Mouse (Mus musculus): ENCODE measurements at regions not wholly inside any gene's neighbourhood (a gene's known extent, or its start where the extent isn't known, plus 50 kb on each side); places are given as distances from the start of the nearest gene placed in this dataset.

GRCm38 (mm10) chr13:71874986-71875385 lies 88.5 kb downstream of the Irx1 start:
- Histone ChIP-seq H3K4me3 (replicated peaks) (no peak overlapping the region), H3K27me3 (no peaks in the 10 kb centered on the region), H3K36me3 (no peaks in the 10 kb centered on the region), H3K27ac (no peak overlapping the region), H3K4me1 (no peaks in the 10 kb centered on the region), H3K9ac (no peak overlapping the region), H3K4me2 (no peak overlapping the region), H3K9me3 (replicated peaks) (no peaks in the 10 kb centered on the region)
- WGBS = 69% methylated on average over 5 of the region's 5 CpGs
- ATAC-seq (replicated peaks; ENCODE audit: low FRiP score) = no peak

DNA sequence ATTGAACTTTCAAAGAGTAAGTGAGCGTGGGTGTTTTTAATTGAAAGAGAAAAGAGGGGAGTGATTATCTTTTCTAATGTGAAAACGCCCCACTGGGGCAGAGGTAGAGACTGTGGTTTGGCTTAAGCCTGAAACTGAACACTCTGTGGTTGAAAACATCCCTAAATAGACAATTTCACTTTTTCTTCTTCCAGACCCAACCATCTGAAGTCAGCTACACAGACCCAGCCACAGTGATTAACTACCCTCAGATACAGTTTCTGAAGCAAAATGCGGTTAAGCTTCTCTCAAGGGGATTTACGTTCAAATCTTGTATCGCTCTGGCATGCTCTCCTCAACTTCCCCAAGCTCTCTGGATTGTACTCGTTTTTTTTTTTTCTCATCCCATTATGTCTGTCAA lies 94.8 kb downstream of the Irx1 start:
- no peak overlapping the region for H3K4me2 ChIP-seq
- H3K27ac ChIP-seq = no peak overlapping the region
- no peaks in the 10 kb centered on the region for H3K27me3 ChIP-seq
- H3K4me3 ChIP-seq (replicated peaks) = no peak overlapping the region
- H3K9me3 ChIP-seq (replicated peaks) = no peaks in the 10 kb centered on the region
- H3K9ac ChIP-seq = no peak overlapping the region
- no peak for ATAC-seq (replicated peaks; ENCODE audit: low FRiP score)
- H3K4me1 ChIP-seq = no peaks in the 10 kb centered on the region
- H3K36me3 ChIP-seq = no peaks in the 10 kb centered on the region
- WGBS = 74% methylated on average over 6 of the region's 6 CpGs

GRCm38 (mm10) chr13:71853426-71854025 lies 110.0 kb downstream of the Irx1 start:
- Histone ChIP-seq H3K27ac (no peak overlapping the region), H3K4me1 (no peaks in the 10 kb centered on the region), H3K4me2 (no peak overlapping the region), H3K4me3 (replicated peaks) (no peak overlapping the region), H3K27me3 (no peaks in the 10 kb centered on the region), H3K9me3 (replicated peaks) (no peaks in the 10 kb centered on the region), H3K9ac (no peak overlapping the region), H3K36me3 (no peaks in the 10 kb centered on the region)
- ATAC-seq (replicated peaks; ENCODE audit: low FRiP score) = no peak
- 80% methylated on average over 7 of the region's 7 CpGs for WGBS

GRCm38 (mm10) chr13:71804032-71804958 lies 159.2 kb downstream of the Irx1 start:
- 79% methylated on average over 16 of the region's 16 CpGs for WGBS
- Histone ChIP-seq H3K4me2 (no peak overlapping the region), H3K9ac (no peak overlapping the region), H3K4me1 (no peaks in the 10 kb centered on the region), H3K27me3 (no peaks in the 10 kb centered on the region), H3K36me3 (no peaks in the 10 kb centered on the region), H3K9me3 (replicated peaks) (no peaks in the 10 kb centered on the region), H3K4me3 (replicated peaks) (no peak overlapping the region), H3K27ac (no peak overlapping the region)
- no peak for ATAC-seq (replicated peaks; ENCODE audit: low FRiP score)

DNA sequence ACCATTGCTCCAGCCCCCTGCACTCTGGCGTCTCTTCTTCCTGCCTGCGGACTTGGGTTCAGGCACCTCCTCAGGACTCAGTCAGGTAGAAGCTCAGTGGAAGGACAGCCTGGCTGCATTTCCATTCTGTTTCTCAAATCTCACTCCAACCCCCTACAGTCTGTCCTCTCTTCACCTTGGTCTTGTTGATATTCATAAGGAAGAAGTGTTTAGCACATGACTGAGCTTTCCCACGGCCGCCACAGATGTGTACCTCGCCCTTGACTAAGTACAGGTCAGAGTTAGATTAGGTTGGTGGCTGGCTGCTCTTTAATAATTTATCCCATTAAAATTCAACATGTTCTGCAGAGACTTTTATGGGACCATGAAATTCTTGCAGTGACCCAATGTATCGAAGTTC lies 165.2 kb downstream of the Irx1 start:
- Histone ChIP-seq H3K4me1 (no peaks in the 10 kb centered on the region), H3K9ac (no peak overlapping the region), H3K36me3 (no peaks in the 10 kb centered on the region), H3K9me3 (replicated peaks) (no peaks in the 10 kb centered on the region), H3K4me3 (replicated peaks) (no peak overlapping the region), H3K27me3 (no peaks in the 10 kb centered on the region), H3K4me2 (no peak overlapping the region), H3K27ac (0 out of 2 replicates have a peak overlapping the region, but pooled peaks have one; percentile 20)
- 72% methylated on average over 6 of the region's 6 CpGs for WGBS
- peak; percentile 67 for ATAC-seq (replicated peaks; ENCODE audit: low FRiP score)

- no peaks in the 10 kb centered on the region for H3K4me1 ChIP-seq
- no peak overlapping the region for H3K27ac ChIP-seq
- H3K36me3 ChIP-seq = no peaks in the 10 kb centered on the region
- no peak overlapping the region for H3K4me2 ChIP-seq
- H3K9ac ChIP-seq = no peak overlapping the region
- no peak for ATAC-seq (replicated peaks; ENCODE audit: low FRiP score)
- H3K27me3 ChIP-seq = no peaks in the 10 kb centered on the region
- H3K9me3 ChIP-seq (replicated peaks) = no peaks in the 10 kb centered on the region
- 50% methylated on average over 10 of the region's 10 CpGs for WGBS
- H3K4me3 ChIP-seq (replicated peaks) = no peak overlapping the region
These were observed 178.8 kb downstream of the Irx1 start for GRCm38 (mm10) chr13:71784740-71785139.

DNA sequence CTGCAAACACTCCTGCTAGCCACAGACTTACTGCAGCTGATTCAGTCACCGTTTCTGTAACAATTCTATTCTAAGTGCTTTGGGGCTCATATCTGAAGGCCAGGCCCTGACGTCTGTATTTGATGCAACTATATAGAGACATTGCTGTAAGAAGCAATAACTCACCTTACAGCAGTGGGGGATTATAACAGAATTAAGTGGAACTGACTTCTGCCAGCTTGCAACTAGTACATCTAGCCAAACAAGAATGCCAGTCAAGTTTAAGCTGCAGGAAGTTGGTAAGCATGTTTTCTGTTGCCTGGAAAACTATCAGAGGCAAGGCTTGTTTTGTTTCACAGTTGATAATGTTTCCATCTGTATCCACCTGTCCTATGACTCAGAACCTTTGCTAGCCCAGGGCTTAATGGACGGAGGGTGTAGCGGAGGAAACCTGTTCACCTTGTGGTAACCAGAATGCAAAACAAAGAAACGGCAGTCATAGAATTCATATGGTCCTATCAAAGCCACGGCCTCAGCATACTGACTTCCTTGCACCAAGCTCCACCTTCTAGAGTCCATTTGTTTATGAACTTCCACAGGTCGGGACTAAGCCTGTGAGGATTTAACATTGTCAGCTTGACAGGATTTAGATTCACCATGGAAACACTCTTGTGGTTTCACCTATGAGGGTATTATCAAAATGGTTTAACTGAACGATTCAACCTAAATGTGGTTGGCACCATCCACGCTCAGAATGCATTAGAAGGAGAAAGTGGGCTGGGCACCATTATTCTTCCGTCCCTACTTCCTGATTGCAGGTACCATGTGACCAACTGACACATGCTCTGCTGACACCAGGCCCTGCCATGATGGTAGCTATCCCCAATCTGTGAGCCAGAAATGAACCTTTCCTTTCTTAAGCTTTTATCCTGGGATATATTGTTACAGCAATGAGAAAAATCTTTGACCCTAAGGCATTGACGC lies 216.2 kb downstream of the Irx1 start:
- Histone ChIP-seq H3K9ac (no peak overlapping the region), H3K27ac (no peak overlapping the region), H3K4me1 (no peaks in the 10 kb centered on the region), H3K9me3 (replicated peaks) (no peaks in the 10 kb centered on the region), H3K36me3 (no peaks in the 10 kb centered on the region), H3K27me3 (no peaks in the 10 kb centered on the region), H3K4me3 (replicated peaks) (no peak overlapping the region), H3K4me2 (no peak overlapping the region)
- ATAC-seq (replicated peaks; ENCODE audit: low FRiP score) = no peak
- WGBS = 78% methylated on average over 11 of the region's 11 CpGs

DNA sequence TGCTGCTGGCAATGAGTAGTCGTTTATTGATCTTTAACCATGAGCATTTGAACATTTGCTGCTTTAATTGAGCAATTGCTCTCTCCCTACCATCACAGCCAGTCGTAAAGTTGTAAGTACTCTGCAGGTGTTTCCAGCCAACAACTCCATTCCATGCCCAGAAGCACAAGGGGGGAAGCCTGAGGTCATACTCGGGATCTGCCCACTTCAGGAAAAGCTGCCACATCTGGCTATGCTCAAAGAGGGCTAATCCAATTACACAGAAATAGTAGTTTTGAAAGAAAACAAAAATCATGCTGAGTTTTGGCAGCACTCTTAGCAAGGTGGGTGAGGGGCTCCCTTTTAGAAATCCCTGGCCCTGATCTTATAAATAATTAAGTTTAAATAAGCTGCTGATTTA lies 217.0 kb downstream of the Irx1 start:
- WGBS = 26% methylated on average over 3 of the region's 3 CpGs
- Histone ChIP-seq H3K9ac (no peak overlapping the region), H3K4me2 (no peak overlapping the region), H3K27me3 (no peaks in the 10 kb centered on the region), H3K36me3 (no peaks in the 10 kb centered on the region), H3K27ac (no peak overlapping the region), H3K4me1 (no peaks in the 10 kb centered on the region), H3K9me3 (replicated peaks) (no peaks in the 10 kb centered on the region), H3K4me3 (replicated peaks) (no peak overlapping the region)
- ATAC-seq (replicated peaks; ENCODE audit: low FRiP score) = no peak

GRCm38 (mm10) chr13:71736821-71737345 lies 226.6 kb downstream of the Irx1 start:
- Histone ChIP-seq H3K4me3 (replicated peaks) (no peak overlapping the region), H3K9me3 (replicated peaks) (no peaks in the 10 kb centered on the region), H3K9ac (no peak overlapping the region), H3K27ac (no peak overlapping the region), H3K36me3 (no peaks in the 10 kb centered on the region), H3K4me2 (no peak overlapping the region), H3K27me3 (0 out of 2 replicates have a peak, but pooled peaks cover 6% of the 10 kb centered on the region), H3K4me1 (no peaks in the 10 kb centered on the region)
- ATAC-seq (replicated peaks; ENCODE audit: low FRiP score) = no peak
- WGBS = 81% methylated on average over 8 of the region's 8 CpGs

GRCm38 (mm10) chr13:71734261-71734660 lies 229.3 kb downstream of the Irx1 start:
- 0 out of 2 replicates have a peak, but pooled peaks cover 3% of the 10 kb centered on the region for H3K27me3 ChIP-seq
- WGBS = 13% methylated on average over 12 of the region's 12 CpGs
- H3K36me3 ChIP-seq = no peaks in the 10 kb centered on the region
- no peak overlapping the region for H3K4me3 ChIP-seq (replicated peaks)
- no peak; the same call in 1 of the 2 replicates for ATAC-seq (replicated peaks; ENCODE audit: low FRiP score)
- H3K9ac ChIP-seq = no peak overlapping the region
- no peak overlapping the region for H3K4me2 ChIP-seq
- no peak overlapping the region for H3K27ac ChIP-seq
- no peaks in the 10 kb centered on the region for H3K9me3 ChIP-seq (replicated peaks)
- no peaks in the 10 kb centered on the region for H3K4me1 ChIP-seq

- Histone ChIP-seq H3K4me1 (no peaks in the 10 kb centered on the region), H3K4me2 (no peak overlapping the region), H3K9ac (no peak overlapping the region), H3K4me3 (replicated peaks) (no peak overlapping the region), H3K36me3 (no peaks in the 10 kb centered on the region), H3K27me3 (0 out of 2 replicates have a peak, but pooled peaks cover 3% of the 10 kb centered on the region), H3K9me3 (replicated peaks) (no peaks in the 10 kb centered on the region), H3K27ac (no peak overlapping the region)
- WGBS = 74% methylated on average over 5 of the region's 5 CpGs
- ATAC-seq (replicated peaks; ENCODE audit: low FRiP score) = no peak
These were observed 230.2 kb downstream of the Irx1 start for GRCm38 (mm10) chr13:71733360-71733759.
